Mouse (Mus musculus) MEL (cell line): Measurements from ENCODE around the gene Mroh2a.

Experiments
- BHLHE40 ChIP-seq: IDR thresholded peaks from 2 replicates; pipeline ENCODE4 v1.6.1; 2012; ENCODE audit warnings: low read depth, mild to moderate bottlenecking, inconsistent platforms, low read length, improper control_type of control experiment, borderline replicate concordance
- CTCF ChIP-seq, 3 experiments: IDR thresholded peaks in 2 of 3; conservative IDR thresholded peaks in 1 of 3; 2 replicates each; pipeline ENCODE4 v1.5.1; 2011 to 2012; ENCODE audit warnings: low read length in 3 of 3, low read depth in 2 of 3, mild to moderate bottlenecking in 2 of 3, improper control_type of control experiment in 1 of 3, inconsistent platforms in 1 of 3, mixed read lengths in 1 of 3, moderate library complexity in 1 of 3; ENCODE audit not compliant: control insufficient read depth in 1 of 3, insufficient read depth in 1 of 3, poor library complexity in 1 of 3, severe bottlenecking in 1 of 3
- ELF1 ChIP-seq: IDR thresholded peaks from 2 replicates; pipeline ENCODE4 v1.6.1; 2014; ENCODE audit warnings: low read depth, mild to moderate bottlenecking, inconsistent platforms, low read length, improper control_type of control experiment, moderate library complexity
- GABPA ChIP-seq: IDR thresholded peaks from 2 replicates; pipeline ENCODE4 v1.6.1; 2012; ENCODE audit warnings: low read depth, mild to moderate bottlenecking, inconsistent platforms, low read length, improper control_type of control experiment, moderate library complexity
- HCFC1 ChIP-seq: IDR thresholded peaks from 2 replicates; pipeline ENCODE4 v1.6.1; 2012; ENCODE audit warnings: low read depth, mild to moderate bottlenecking, inconsistent platforms, low read length, improper control_type of control experiment, moderate library complexity
- JUND ChIP-seq: IDR thresholded peaks from 2 replicates; pipeline ENCODE4 v1.6.1; 2011; ENCODE audit warnings: low read depth, mild to moderate bottlenecking, improper control_type of control experiment, low read length
- MAFK ChIP-seq: IDR thresholded peaks from 2 replicates; pipeline ENCODE4 v1.6.1; 2011; ENCODE audit warnings: low read depth, mild to moderate bottlenecking, low read length, improper control_type of control experiment, borderline replicate concordance
- MYC ChIP-seq: IDR thresholded peaks from 2 replicates; pipeline ENCODE4 v1.6.1; 2011; ENCODE audit warnings: low read depth, mild to moderate bottlenecking, low read length, improper control_type of control experiment, moderate library complexity
- NELFE ChIP-seq: IDR thresholded peaks from 2 replicates; pipeline ENCODE4 v1.6.1; 2011; ENCODE audit warnings: low read depth, low read length, improper control_type of control experiment
- POLR2A ChIP-seq, 2 experiments: IDR thresholded peaks; 2 replicates each; pipeline ENCODE4 v1.6.1; 2011 to 2012; ENCODE audit warnings: low read length in 2 of 2, mild to moderate bottlenecking in 2 of 2, control low read depth in 1 of 2, improper control_type of control experiment in 1 of 2, low read depth in 1 of 2, moderate library complexity in 1 of 2; ENCODE audit not compliant: control insufficient read depth in 1 of 2, insufficient read depth in 1 of 2, poor library complexity in 1 of 2
- POLR2AphosphoS5 ChIP-seq: IDR thresholded peaks from 2 replicates; pipeline ENCODE4 v1.6.1; 2012; ENCODE audit warnings: low read depth, borderline replicate concordance, mild to moderate bottlenecking, inconsistent platforms, low read length, moderate library complexity, mixed read lengths
- SIN3A ChIP-seq: IDR thresholded peaks from 2 replicates; pipeline ENCODE4 v1.6.1; 2012; ENCODE audit warnings: low read length, improper control_type of control experiment, inconsistent platforms
- SMC3 ChIP-seq: IDR thresholded peaks from 2 replicates; pipeline ENCODE4 v1.6.1; 2011; ENCODE audit warnings: low read depth, low read length, improper control_type of control experiment
- USF1 ChIP-seq: IDR thresholded peaks from 2 replicates; pipeline ENCODE4 v1.6.1; 2014; ENCODE audit warnings: low read depth, mild to moderate bottlenecking, inconsistent platforms, low read length, improper control_type of control experiment, moderate library complexity

GRCm38 (mm10) chr1:88286887-88287696 is 60.3 kb downstream of the Mroh2a start:
- no peak for TF ChIP-seq SMC3
- TF ChIP-seq BHLHE40: no peak
- TF ChIP-seq NELFE: no peak
- TF ChIP-seq MYC: no peak
- TF ChIP-seq USF1: no peak
- TF ChIP-seq MAFK: no peak
- no peak for TF ChIP-seq HCFC1
- no peak for TF ChIP-seq ELF1
- no peak for TF ChIP-seq CTCF (IDR thresholded peaks at IDR 0.05 in 2 of 3, conservative IDR thresholded peaks at IDR 0.05 in 1 of 3; ENCODE audit: control insufficient read depth in 1 of 3, insufficient read depth in 1 of 3, low read depth in 2 of 3, low read length in 3 of 3, poor library complexity in 1 of 3, severe bottlenecking in 1 of 3)
- no peak for TF ChIP-seq POLR2A (IDR thresholded peaks at IDR 0.05; ENCODE audit: control insufficient read depth in 1 of 2, insufficient read depth in 1 of 2, low read depth in 1 of 2, low read length in 2 of 2, poor library complexity in 1 of 2)
- no peak for TF ChIP-seq GABPA
- TF ChIP-seq POLR2AphosphoS5: no peak
- TF ChIP-seq JUND: no peak
- TF ChIP-seq SIN3A: no peak
